Mouse (Mus musculus) brain, embryonic 14.5 days (tissue): ENCODE data around the gene Nectin2.

Source experiments
- CTCF ChIP-seq: fragments of 200-500 bp; IDR thresholded peaks from 2 replicates; pipeline ENCODE4 v1.5.1; 2012; ENCODE audit warnings: inconsistent platforms, mild to moderate bottlenecking, moderate library complexity, borderline replicate concordance; ENCODE audit not compliant: insufficient read depth, insufficient read length; ENCODE audit errors: extremely low read depth
- POLR2A ChIP-seq: fragments of 200-500 bp; IDR thresholded peaks from 2 replicates; pipeline ENCODE4 v1.6.1; 2012; ENCODE audit warnings: mild to moderate bottlenecking, inconsistent platforms, borderline replicate concordance; ENCODE audit not compliant: poor library complexity, insufficient read depth, insufficient read length, severe bottlenecking; ENCODE audit errors: extremely low read depth

GRCm38 (mm10) chr7:19746426-19747201 is 3.7 kb downstream of the Nectin2 start:
- TF ChIP-seq CTCF (no peak), POLR2A (no peak)
